Mouse (Mus musculus) lung, embryonic 16.5 days (tissue): Measurements from ENCODE around the gene Rabepk. TPM values are rescaled to one million over a fixed set of nuclear protein-coding genes. Genes with fewer than 3 reads are reported as not detected.

ENCODE experiments used
- ATAC-seq: fragments of 200-750 bp; cut with Nextera tagmentation; 2 replicates; pipeline ENCODE4 v1.8.0; 2017; ENCODE audit warnings: low read depth, mild to moderate bottlenecking, moderate library complexity
- H3K27ac ChIP-seq: fragments of 300-500 bp; sonication (generic); 2 replicates; pipeline ENCODE4 v1.5.1; 2014; ENCODE audit warnings: mild to moderate bottlenecking, control low read depth, low read length
- H3K27me3 ChIP-seq: fragments of 300-500 bp; sonication (generic); 2 replicates; pipeline ENCODE4 v1.6.1; 2014; ENCODE audit warnings: low read depth, low read length, mixed read lengths; ENCODE audit not compliant: control insufficient read depth, insufficient read depth
- H3K36me3 ChIP-seq: fragments of 300-500 bp; sonication (generic); 2 replicates; pipeline ENCODE4 v1.6.1; 2014; ENCODE audit warnings: low read length; ENCODE audit not compliant: control insufficient read depth, insufficient read depth
- H3K4me1 ChIP-seq: fragments of 300-500 bp; sonication (generic); replicated peaks from 2 replicates; pipeline ENCODE4 v1.6.1; 2014; ENCODE audit warnings: low read length, mixed read lengths; ENCODE audit not compliant: control insufficient read depth, insufficient read depth
- H3K4me2 ChIP-seq: fragments of 300-500 bp; sonication (generic); 2 replicates; pipeline ENCODE4 v1.6.1; 2014; ENCODE audit warnings: low read depth, low read length, control low read depth
- H3K4me3 ChIP-seq: fragments of 300-500 bp; sonication (generic); 2 replicates; pipeline ENCODE4 v1.5.1; 2014; ENCODE audit warnings: mild to moderate bottlenecking, low read length, control low read depth
- H3K9ac ChIP-seq: fragments of 300-500 bp; sonication (generic); 2 replicates; pipeline ENCODE4 v1.6.1; 2014; ENCODE audit warnings: low read length, control low read depth
- H3K9me3 ChIP-seq: fragments of 300-500 bp; sonication (generic); 2 replicates; pipeline ENCODE4 v1.6.1; 2016; ENCODE audit warnings: low read length; ENCODE audit not compliant: control insufficient read depth
- WGBS: fragments of 180-500 bp; shearing (Covaris S2); extraction: QIAGEN DNeasy Blood & Tissue Kit; methylation state at CpG from one replicate; pipeline ENCODE4 v1.1.7; 2014; 5-methylcytosine and 5-hydroxymethylcytosine counted together
- polyA plus RNA-seq: library from polyadenylated mRNA; unstranded; fragments of >200 nt; fragmentation: Nextera tagmentation; extraction: Ambion mirVana; gene quantifications from 2 replicates; pipeline ENCODE4 v1.2.1, GENCODE M21; 2015

Rabepk gene
- polyA plus RNA-seq, 1 experiment from 2014 or later, result 36.3 TPM

DNA sequence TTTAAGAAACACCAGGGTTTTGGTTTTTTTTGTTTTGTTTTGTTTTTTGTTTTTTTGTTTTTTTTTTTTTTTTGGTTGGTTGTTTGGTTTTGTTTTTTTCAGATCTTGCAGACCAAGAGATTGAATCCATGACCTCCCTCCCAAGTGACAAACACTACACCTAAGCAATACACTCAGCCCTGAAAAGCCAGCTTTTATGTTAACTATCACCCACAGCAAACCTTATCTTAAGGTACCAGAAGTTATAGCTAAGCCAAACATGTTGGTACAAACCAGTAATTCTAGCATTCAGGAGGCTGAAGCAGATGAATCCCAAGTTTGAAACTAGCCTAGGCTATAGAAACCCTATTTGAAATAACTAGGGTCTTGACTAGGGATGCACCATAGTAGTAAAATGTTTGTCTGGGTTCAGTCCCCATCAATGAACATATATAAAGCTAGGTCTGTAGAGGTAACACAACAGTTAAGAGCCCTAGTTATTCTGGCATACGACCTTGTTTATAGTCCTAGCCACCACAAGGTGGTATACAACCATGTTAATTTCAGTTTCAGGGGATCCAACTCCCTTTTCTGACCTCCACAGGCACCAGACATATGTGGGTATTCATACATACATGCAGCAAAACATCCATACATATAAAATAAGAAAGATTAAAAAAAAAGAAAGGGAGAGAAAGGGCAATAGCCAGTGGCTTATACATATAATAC lies 59.9 kb downstream of the Rabepk start:
- no peak for ATAC-seq
- no peaks in the 10 kb centered on the region for H3K36me3 ChIP-seq
- H3K4me2 ChIP-seq, result no peak overlapping the region
- H3K4me1 ChIP-seq, result no peaks in the 10 kb centered on the region; the same call in 1 of the 2 replicates
- H3K9ac ChIP-seq, result no peak overlapping the region
- WGBS, result 72% methylated on average over 1 of the region's 1 CpGs
- H3K27me3 ChIP-seq, result no peaks in the 10 kb centered on the region
- H3K4me3 ChIP-seq, result no peak overlapping the region
- H3K9me3 ChIP-seq, result no peaks in the 10 kb centered on the region
- no peak overlapping the region for H3K27ac ChIP-seq

DNA sequence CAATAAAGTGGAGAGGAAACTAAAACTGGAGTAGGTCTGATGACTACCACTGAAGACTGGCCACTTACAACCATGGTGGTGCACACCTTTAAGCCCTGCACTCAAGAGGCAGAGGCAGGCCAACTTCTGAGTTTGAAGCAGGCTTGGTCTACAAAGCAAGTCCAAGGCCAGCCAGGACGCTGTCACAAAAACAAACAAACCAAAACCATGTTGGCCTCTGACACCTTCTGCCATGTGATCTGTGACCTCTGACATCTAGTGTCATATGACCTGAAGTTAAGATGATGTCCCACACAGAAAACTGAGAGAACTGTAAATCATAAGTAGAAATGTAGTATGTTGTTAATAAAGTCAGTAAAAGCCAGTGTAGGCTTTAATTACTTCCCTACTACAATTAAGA lies 61.8 kb downstream of the Rabepk start:
- H3K4me2 ChIP-seq, result no peak overlapping the region
- H3K9me3 ChIP-seq, result no peaks in the 10 kb centered on the region
- no peak for ATAC-seq
- H3K4me1 ChIP-seq, result no peaks in the 10 kb centered on the region; the same call in 1 of the 2 replicates
- H3K36me3 ChIP-seq, result no peaks in the 10 kb centered on the region
- H3K27me3 ChIP-seq, result no peaks in the 10 kb centered on the region
- no peak overlapping the region for H3K27ac ChIP-seq
- no peak overlapping the region for H3K9ac ChIP-seq
- no peak overlapping the region for H3K4me3 ChIP-seq
- 45% methylated on average over 1 of the region's 1 CpGs for WGBS

DNA sequence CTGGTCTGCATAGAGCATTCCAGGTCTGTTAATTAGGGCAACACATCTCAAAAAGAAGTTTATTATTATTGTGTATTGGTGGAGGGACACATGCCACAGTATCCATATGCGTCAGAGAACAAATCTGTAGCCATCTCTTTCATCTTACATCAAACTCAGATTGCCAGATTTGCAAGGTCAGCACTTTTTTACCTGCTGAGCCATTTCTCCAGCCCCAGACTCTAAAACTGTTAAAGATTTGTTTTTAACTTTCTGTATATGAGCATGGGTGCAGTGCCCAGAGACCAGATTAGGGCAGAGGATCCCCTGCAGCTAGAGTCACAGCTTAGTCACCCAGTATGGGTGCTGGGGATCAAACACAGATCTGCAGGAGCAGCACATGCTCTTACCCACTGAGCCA lies 63.1 kb downstream of the Rabepk start:
- Histone ChIP-seq H3K4me1 (no peaks in the 10 kb centered on the region), H3K36me3 (no peaks in the 10 kb centered on the region), H3K27ac (no peak overlapping the region), H3K9ac (no peak overlapping the region), H3K4me3 (no peak overlapping the region), H3K4me2 (no peak overlapping the region), H3K9me3 (no peaks in the 10 kb centered on the region), H3K27me3 (no peaks in the 10 kb centered on the region)
- WGBS, result 84% methylated on average over 1 of the region's 1 CpGs
- ATAC-seq, result no peak

Other genes starting within 250 kb of the Rabepk start
- 78.3 and 86.3 TPM in 2 replicates for gene Gapvd1, start 44.7 kb downstream of the Rabepk start, polyA plus RNA-seq
- 940 and 945 TPM in 2 replicates for gene Hspa5, start 27.9 kb downstream of the Rabepk start, polyA plus RNA-seq
- gene Fbxw2, start 26.4 kb upstream of the Rabepk start, polyA plus RNA-seq, result 81.8 and 89.5 TPM in 2 replicates
- not detected in 2 replicates for gene Gm34653, start 33.1 kb upstream of the Rabepk start, polyA plus RNA-seq
- 0.65 and 1.0 TPM in 2 replicates for gene Cutal, start 74.5 kb upstream of the Rabepk start, polyA plus RNA-seq
- gene Psmd5, start 75.1 kb upstream of the Rabepk start, polyA plus RNA-seq, result 104 and 106 TPM in 2 replicates
- 3.4 and 4.6 TPM in 2 replicates for gene Phf19, start 114.1 kb upstream of the Rabepk start, polyA plus RNA-seq
- 4.3 and 4.7 TPM in 2 replicates for gene Traf1, start 161.9 kb upstream of the Rabepk start, polyA plus RNA-seq